Mouse (Mus musculus): ENCODE measurements at regions not wholly inside any gene's neighbourhood (a gene's known extent, or its start where the extent isn't known, plus 50 kb on each side); places are given as distances from the start of the nearest gene placed in this dataset.

DNA sequence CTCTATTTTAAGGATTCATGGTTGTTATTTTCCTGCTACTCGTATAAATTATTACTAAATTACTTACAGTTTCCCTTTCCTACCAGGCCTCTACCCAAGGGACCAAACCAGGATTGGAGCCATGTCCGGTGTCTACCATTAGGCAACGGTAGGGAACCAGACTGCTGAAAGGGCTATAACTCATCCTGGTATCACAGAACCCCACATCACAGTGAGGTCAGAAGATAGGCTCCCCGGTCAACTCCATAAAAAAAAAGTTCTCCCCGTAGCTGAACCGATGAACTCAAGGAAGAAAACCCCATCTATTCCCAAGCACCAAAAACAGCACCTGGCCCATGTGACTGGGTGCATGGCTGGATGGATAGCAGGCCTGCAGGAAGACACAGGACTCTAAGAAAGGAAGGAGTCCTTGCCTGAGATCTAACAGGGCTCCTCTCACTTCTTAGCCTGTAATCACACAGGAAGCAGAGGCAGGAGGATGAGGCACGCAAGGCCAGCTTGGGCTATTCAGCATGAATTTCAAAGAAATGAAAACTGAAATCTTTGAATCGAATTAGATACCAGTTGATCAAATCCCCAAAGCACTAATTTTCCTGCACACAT, 150.6 kb upstream of the Smim15 start:
- no peaks in the 10 kb centered on the region for H3K36me3 ChIP-seq (ENCODE audit: insufficient read depth)
- no peak overlapping the region for H3K4me3 ChIP-seq (ENCODE audit: low read depth, low read length)
- H3K9me3 ChIP-seq (ENCODE audit: low read depth, low read length) = no peaks in the 10 kb centered on the region
- no peaks in the 10 kb centered on the region for H3K27me3 ChIP-seq (ENCODE audit: insufficient read depth, low read length)
- ATAC-seq (ENCODE audit: insufficient read depth) (no peak), DNase-seq (no peak)
- no peaks in the 10 kb centered on the region for H3K4me1 ChIP-seq (ENCODE audit: insufficient read depth)
- H3K9ac ChIP-seq = no peak overlapping the region
- no peak overlapping the region for H3K27ac ChIP-seq (ENCODE audit: low read depth)
- TF ChIP-seq CTCF (IDR thresholded peaks at IDR 0.05; ENCODE audit: low read depth) = no peak
- no peak overlapping the region for H3K4me2 ChIP-seq
- WGBS = 83% methylated on average over 8 of the region's 8 CpGs

DNA sequence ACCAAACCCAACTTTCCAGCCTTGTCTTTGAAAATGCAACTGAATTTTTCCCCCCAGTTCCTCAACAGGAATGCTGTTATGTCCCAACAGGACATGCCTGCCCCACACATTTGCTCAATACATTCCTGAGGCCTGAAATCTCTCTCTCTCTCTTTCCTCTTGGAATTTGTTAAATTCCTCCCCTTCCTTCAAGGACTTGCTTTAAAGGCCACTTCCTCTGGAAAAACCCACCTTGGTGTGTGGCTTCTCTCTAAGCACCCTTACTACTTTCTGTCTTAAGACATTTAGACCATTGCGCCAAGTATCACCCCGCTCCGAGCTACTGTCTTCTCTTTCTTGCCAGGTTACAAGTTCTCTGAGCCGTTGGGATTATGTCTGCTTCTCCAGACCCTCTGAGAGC, 151.2 kb upstream of the Smim15 start:
- 79% methylated on average over 4 of the region's 4 CpGs for WGBS
- Histone ChIP-seq H3K9ac (no peak overlapping the region), H3K36me3 (ENCODE audit: insufficient read depth) (no peaks in the 10 kb centered on the region), H3K9me3 (ENCODE audit: low read depth, low read length) (no peaks in the 10 kb centered on the region), H3K4me2 (no peak overlapping the region), H3K4me3 (ENCODE audit: low read depth, low read length) (no peak overlapping the region), H3K27ac (ENCODE audit: low read depth) (no peak overlapping the region), H3K4me1 (ENCODE audit: insufficient read depth) (no peaks in the 10 kb centered on the region), H3K27me3 (ENCODE audit: insufficient read depth, low read length) (no peaks in the 10 kb centered on the region)
- ATAC-seq (ENCODE audit: insufficient read depth) (no peak), DNase-seq (no peak)
- TF ChIP-seq CTCF (IDR thresholded peaks at IDR 0.05; ENCODE audit: low read depth) = no peak

DNA sequence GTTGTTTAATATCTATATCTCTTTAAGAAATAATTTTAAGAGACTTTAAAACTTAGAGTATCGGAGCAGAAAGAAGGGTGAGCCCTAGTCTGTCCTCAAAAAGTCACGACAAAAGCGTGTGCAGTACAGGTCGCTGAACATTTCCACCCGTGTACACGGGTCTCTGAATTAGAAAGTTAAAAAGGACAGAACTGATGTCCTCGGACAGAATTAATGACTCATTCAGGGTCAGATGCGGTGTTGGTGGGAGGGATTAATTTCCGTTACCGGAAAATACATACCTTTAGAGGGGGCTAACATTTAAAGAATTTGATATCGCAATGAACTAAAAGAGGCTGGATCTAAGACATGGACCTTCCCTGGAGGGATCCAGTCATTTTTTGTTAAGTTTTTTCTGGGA, 152.3 kb upstream of the Smim15 start:
- ATAC-seq (ENCODE audit: insufficient read depth) (no peak), DNase-seq (no peak)
- Histone ChIP-seq H3K27ac (ENCODE audit: low read depth) (peak overlapping the region; percentile 99), H3K27me3 (ENCODE audit: insufficient read depth, low read length) (no peaks in the 10 kb centered on the region), H3K9me3 (ENCODE audit: low read depth, low read length) (no peaks in the 10 kb centered on the region), H3K4me1 (ENCODE audit: insufficient read depth) (peaks cover 4% of the 10 kb centered on the region), H3K4me3 (ENCODE audit: low read depth, low read length) (peak overlapping the region; percentile 85), H3K9ac (peak overlapping the region; percentile 81), H3K4me2 (peak overlapping the region; percentile 73), H3K36me3 (ENCODE audit: insufficient read depth) (no peaks in the 10 kb centered on the region)
- TF ChIP-seq CTCF (IDR thresholded peaks at IDR 0.05; ENCODE audit: low read depth) = no peak
- 5% methylated on average over 11 of the region's 11 CpGs for WGBS

DNA sequence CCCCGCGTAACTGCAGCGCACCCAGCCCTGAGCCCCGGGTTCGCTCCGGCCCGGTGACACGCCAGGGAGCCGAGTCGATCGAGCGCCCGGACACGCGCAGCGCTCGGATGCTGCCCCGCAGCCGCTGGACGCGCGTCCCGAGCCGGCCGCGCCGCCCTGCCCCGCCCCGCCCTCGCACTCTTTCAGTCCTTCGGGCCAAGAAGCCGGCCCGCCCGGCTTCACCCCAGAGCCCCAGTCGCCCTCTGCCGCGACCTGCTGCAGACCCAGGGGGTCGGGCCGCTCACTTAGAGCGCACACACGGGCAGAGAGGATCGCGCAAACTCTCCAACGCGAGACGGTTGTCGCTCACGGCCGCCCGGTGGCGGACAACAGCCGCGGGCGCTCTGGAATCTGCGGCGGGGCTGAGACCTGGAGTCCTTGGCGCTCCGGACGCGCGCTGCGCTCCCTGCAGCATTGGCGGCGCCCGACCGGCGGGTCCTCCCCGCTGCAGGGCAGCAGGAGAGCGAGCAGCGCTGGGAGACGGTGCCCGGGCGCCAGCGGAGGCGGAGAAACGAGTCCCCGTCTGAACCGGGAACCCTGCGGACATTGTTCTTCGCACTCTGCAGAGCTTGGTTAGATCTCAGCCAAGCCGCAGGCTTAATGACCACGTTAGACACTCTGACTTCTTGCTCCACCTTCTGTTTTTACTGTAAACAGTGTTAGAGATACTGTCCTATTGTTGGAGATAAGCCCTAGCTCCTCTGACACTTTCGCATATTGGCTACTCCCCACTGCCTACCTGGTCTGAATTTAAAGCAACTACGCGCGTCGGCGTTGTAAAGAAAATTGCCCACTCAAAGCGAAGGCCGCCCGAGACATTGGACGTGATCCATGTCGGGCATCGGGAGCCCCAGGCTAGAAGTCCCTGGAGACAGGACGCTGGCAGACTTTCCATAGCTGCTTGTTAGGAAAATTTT, 153.1 kb upstream of the Smim15 start:
- ATAC-seq (ENCODE audit: insufficient read depth) (peak; percentile 19), DNase-seq (peak; percentile 85)
- TF ChIP-seq CTCF (IDR thresholded peaks at IDR 0.05; ENCODE audit: low read depth) = peak; percentile 5; the same call in 1 of the 2 replicates
- Histone ChIP-seq H3K27ac (ENCODE audit: low read depth) (peak overlapping the region; percentile 99), H3K9ac (peak overlapping the region; percentile 81), H3K36me3 (ENCODE audit: insufficient read depth) (no peaks in the 10 kb centered on the region), H3K27me3 (ENCODE audit: insufficient read depth, low read length) (no peaks in the 10 kb centered on the region), H3K4me3 (ENCODE audit: low read depth, low read length) (peak overlapping the region; percentile 85), H3K4me2 (peak overlapping the region; percentile 73), H3K9me3 (ENCODE audit: low read depth, low read length) (no peaks in the 10 kb centered on the region), H3K4me1 (ENCODE audit: insufficient read depth) (peaks cover 10% of the 10 kb centered on the region)
- under 1% methylated on average over 95 of the region's 95 CpGs for WGBS

DNA sequence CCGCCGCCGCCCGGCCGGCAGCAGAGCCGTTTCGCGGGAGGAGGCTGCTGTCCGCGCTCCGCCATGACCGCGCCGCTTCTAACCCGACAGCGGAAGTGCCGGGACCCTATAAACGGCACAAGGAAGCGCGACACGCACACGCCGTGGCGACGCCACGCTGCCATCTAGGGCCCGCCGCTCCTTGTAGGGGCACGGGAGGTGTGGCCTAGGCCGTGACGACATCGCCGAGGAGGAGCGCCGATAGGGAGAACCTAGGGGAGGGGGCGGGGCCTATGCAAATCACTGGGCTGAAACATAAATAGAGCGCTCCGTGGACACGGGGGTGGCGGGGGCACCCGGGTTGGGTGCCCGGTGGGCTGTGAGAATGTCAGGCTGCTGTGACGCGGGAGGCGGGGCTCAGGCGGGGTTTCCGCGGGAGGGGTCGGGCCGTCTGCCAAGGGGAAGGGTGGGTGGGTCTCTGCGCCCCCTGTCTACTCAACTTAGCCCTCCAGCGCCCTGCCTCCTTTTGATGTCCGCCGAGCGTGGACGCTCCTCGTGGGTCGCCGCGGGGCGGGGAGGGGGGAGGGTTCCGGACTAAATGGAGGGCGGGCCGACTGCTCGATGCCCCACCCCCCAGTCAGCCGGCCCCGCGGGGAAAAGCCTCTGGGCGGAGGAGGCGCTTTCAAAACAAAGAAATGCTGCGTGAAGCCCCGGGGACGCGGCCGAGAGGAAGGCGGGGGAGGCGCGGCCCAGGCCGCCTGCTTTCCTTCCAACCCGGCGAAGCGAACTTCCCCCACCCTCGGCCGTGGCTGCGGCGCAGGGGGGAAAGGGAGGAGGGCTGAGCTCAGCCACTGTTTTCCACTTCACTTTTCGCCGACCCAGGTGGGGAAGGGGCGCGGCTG, 154.0 kb upstream of the Smim15 start:
- Histone ChIP-seq H3K4me2 (peak overlapping the region; percentile 73), H3K9me3 (ENCODE audit: low read depth, low read length) (no peaks in the 10 kb centered on the region), H3K27me3 (ENCODE audit: insufficient read depth, low read length) (no peaks in the 10 kb centered on the region), H3K36me3 (ENCODE audit: insufficient read depth) (no peaks in the 10 kb centered on the region), H3K27ac (ENCODE audit: low read depth) (peak overlapping the region; percentile 99), H3K4me1 (ENCODE audit: insufficient read depth) (peaks cover 10% of the 10 kb centered on the region), H3K9ac (peak overlapping the region; percentile 89), H3K4me3 (ENCODE audit: low read depth, low read length) (peak overlapping the region; percentile 85)
- TF ChIP-seq CTCF (IDR thresholded peaks at IDR 0.05; ENCODE audit: low read depth) = peak; percentile 52; the same call in 1 of the 2 replicates
- WGBS = under 1% methylated on average over 77 of the region's 90 CpGs
- ATAC-seq (ENCODE audit: insufficient read depth) (peak; percentile 92), DNase-seq (peak; percentile 99)

DNA sequence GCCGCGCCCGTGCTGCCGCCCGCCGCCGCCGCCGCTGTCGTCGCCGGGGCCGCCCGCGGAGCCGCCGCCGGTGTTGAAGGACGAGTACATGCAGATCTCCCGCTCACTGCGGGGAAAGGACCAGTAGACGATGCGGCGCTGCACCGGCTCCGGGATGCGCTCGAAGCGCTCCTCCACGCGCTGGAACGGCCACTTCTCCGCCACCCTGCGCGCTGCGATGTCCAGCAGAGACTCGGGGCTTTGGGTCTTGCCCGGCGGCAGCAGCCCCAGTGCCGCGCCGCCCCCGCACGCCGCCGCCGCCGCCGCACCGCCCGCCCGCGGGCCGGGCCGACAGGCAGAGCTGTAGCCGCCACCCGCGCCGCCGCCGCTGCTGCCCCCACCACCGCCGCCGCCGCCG, 154.7 kb upstream of the Smim15 start:
- Histone ChIP-seq H3K4me2 (peak overlapping the region; percentile 73), H3K9me3 (ENCODE audit: low read depth, low read length) (no peaks in the 10 kb centered on the region), H3K4me1 (ENCODE audit: insufficient read depth) (peaks cover 10% of the 10 kb centered on the region), H3K36me3 (ENCODE audit: insufficient read depth) (no peaks in the 10 kb centered on the region), H3K27ac (ENCODE audit: low read depth) (peak overlapping the region; percentile 93), H3K4me3 (ENCODE audit: low read depth, low read length) (peak overlapping the region; percentile 85), H3K27me3 (ENCODE audit: insufficient read depth, low read length) (no peaks in the 10 kb centered on the region), H3K9ac (peak overlapping the region; percentile 89)
- 0% methylated on average over 48 of the region's 66 CpGs for WGBS
- no peak for TF ChIP-seq CTCF (IDR thresholded peaks at IDR 0.05; ENCODE audit: low read depth)
- ATAC-seq (ENCODE audit: insufficient read depth) (peak; percentile 4), DNase-seq (no peak)

All from lung, embryonic 14.5 days (tissue).